Mouse (Mus musculus): Measurements from ENCODE around the gene Pam. TPM values are rescaled to one million over a fixed set of nuclear protein-coding genes. Genes with fewer than 3 reads are reported as not detected.
"Not testable (repeated sequence)": the region's sequence is repeated elsewhere in the genome, so short reads cannot be mapped to it uniquely, and the experiment has no call there.

Gene Pam
- polyA plus RNA-seq, 1 experiment from 2014 or later = 76.4 TPM

GRCm38 (mm10) chr1:98002561-98003425 is 92.7 kb downstream of the Pam start:
- TF ChIP-seq CTCF (IDR thresholded peaks at IDR 0.05; ENCODE audit: low read depth) = no peak
- TF ChIP-seq EP300 (optimal IDR thresholded peaks at IDR 0.05) = no peak
- H3K4me2 ChIP-seq (replicated peaks; ENCODE audit: low read depth) = no peak overlapping the region
- no peaks in the 10 kb centered on the region for H3K9me3 ChIP-seq (ENCODE audit: control insufficient read depth, low read length)
- no peaks in the 10 kb centered on the region for H3K27me3 ChIP-seq (ENCODE audit: control insufficient read depth, insufficient read depth, low read length)
- WGBS = 40% methylated on average over 7 of the region's 7 CpGs
- no peak overlapping the region for H3K4me3 ChIP-seq (ENCODE audit: low read depth, low read length)
- no peak overlapping the region for H3K27ac ChIP-seq (replicated peaks)
- no peaks in the 10 kb centered on the region for H3K36me3 ChIP-seq (ENCODE audit: control insufficient read depth, insufficient read depth, low read length)
- no peaks in the 10 kb centered on the region for H3K4me1 ChIP-seq (replicated peaks; ENCODE audit: control insufficient read depth, insufficient read depth)
- H3K9ac ChIP-seq (ENCODE audit: low read length) = no peak overlapping the region
- DNase-seq (ENCODE audit: low spot score) (no peak), ATAC-seq (ENCODE audit: low FRiP score, low TSS enrichment) (no peak)

DNA sequence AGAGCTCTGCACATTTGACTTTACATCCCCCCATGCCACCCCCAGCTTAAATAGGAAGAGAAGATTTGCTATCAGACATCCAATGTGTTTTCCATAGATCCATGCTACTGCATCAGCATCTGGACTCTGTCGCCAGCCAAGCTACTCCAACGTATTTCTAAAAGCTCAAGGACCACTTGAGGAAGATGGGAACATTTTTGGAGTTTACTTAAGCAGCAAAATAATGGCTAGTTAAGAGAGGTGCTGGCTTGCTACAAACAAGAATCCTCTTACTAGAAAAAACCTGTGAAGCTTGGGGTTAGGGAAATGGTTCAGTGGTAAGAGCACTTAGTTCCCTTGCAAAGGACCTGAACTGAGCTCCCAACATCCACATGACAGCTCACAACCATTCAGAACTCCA is 96.0 kb downstream of the Pam start:
- DNase-seq (ENCODE audit: low spot score) = no peak
- no peak for ATAC-seq (ENCODE audit: low FRiP score, low TSS enrichment)
- Histone ChIP-seq H3K4me1 (replicated peaks; ENCODE audit: control insufficient read depth, insufficient read depth) (no peaks in the 10 kb centered on the region; the same call in 1 of the 2 replicates), H3K9me3 (ENCODE audit: control insufficient read depth, low read length) (no peaks in the 10 kb centered on the region), H3K4me2 (replicated peaks; ENCODE audit: low read depth) (no peak overlapping the region), H3K4me3 (ENCODE audit: low read depth, low read length) (no peak overlapping the region), H3K27ac (replicated peaks) (no peak overlapping the region), H3K9ac (ENCODE audit: low read length) (no peak overlapping the region), H3K36me3 (ENCODE audit: control insufficient read depth, insufficient read depth, low read length) (no peaks in the 10 kb centered on the region), H3K27me3 (ENCODE audit: control insufficient read depth, insufficient read depth, low read length) (no peaks in the 10 kb centered on the region)
- 80% methylated on average over 2 of the region's 2 CpGs for WGBS
- TF ChIP-seq EP300 (optimal IDR thresholded peaks at IDR 0.05) (no peak), CTCF (IDR thresholded peaks at IDR 0.05; ENCODE audit: low read depth) (no peak)

DNA sequence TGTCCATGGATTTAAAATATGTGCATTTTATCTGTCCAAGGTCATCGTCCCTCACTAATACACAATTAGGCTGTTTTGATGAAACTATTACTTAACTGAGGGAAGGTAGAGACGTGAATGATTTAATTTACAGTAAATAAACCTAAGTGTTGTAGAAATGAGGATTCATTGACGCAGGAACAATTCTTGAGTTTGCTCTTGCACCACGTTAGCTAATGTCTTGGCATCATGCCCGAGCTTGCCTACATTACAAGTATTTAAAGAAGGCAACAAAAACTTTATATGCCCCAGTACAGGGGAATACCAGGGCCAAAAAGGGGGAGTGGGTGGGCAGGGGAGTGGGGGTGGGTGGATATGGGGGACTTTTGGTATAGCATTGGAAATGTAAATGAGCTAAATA is 96.5 kb downstream of the Pam start:
- H3K27me3 ChIP-seq (ENCODE audit: control insufficient read depth, insufficient read depth, low read length); ATAC-seq (ENCODE audit: low FRiP score, low TSS enrichment); H3K36me3 ChIP-seq (ENCODE audit: control insufficient read depth, insufficient read depth, low read length); H3K9me3 ChIP-seq (ENCODE audit: control insufficient read depth, low read length); H3K4me3 ChIP-seq (ENCODE audit: low read depth, low read length); H3K9ac ChIP-seq (ENCODE audit: low read length); H3K4me2 ChIP-seq (replicated peaks; ENCODE audit: low read depth); H3K4me1 ChIP-seq (replicated peaks; ENCODE audit: control insufficient read depth, insufficient read depth); H3K27ac ChIP-seq (replicated peaks): not testable (repeated sequence)
- 42% methylated on average over 5 of the region's 5 CpGs for WGBS
- peak; percentile 46 for DNase-seq (ENCODE audit: low spot score)

- TF ChIP-seq EP300 (optimal IDR thresholded peaks at IDR 0.05) (no peak), CTCF (IDR thresholded peaks at IDR 0.05; ENCODE audit: low read depth) (no peak)
- DNase-seq (ENCODE audit: low spot score) = peak; percentile 39
- Histone ChIP-seq H3K27ac (replicated peaks) (no peak overlapping the region), H3K9me3 (ENCODE audit: control insufficient read depth, low read length) (no peaks in the 10 kb centered on the region), H3K4me1 (replicated peaks; ENCODE audit: control insufficient read depth, insufficient read depth) (no peaks in the 10 kb centered on the region; the same call in 1 of the 2 replicates), H3K9ac (ENCODE audit: low read length) (no peak overlapping the region), H3K27me3 (ENCODE audit: control insufficient read depth, insufficient read depth, low read length) (no peaks in the 10 kb centered on the region), H3K4me3 (ENCODE audit: low read depth, low read length) (no peak overlapping the region), H3K36me3 (ENCODE audit: control insufficient read depth, insufficient read depth, low read length) (no peaks in the 10 kb centered on the region), H3K4me2 (replicated peaks; ENCODE audit: low read depth) (no peak overlapping the region)
- peak; percentile 96 for ATAC-seq (ENCODE audit: low FRiP score, low TSS enrichment)
- 64% methylated on average over 1 of the region's 1 CpGs for WGBS
Observed at GRCm38 (mm10) chr1:97997088-97997487, 98.4 kb downstream of the Pam start.

DNA sequence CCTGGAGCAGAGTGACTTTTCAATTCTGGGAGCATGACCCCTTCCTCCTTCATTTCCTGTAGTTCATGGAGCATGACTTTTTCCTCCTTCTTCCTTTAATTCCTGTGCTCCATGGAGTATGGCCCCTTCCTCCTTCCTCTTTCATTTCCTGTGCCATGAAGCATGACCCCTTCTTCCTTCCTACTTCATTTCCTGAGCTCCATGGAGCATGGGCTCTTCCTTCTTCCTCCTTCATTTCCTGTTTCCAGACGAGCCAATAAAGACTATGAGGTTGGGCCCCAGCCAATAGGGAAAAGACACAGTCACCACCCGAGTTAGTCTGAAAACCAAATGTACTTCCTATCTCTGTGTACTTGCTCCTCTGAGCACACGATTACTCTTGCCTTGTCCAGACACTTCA is 103.5 kb downstream of the Pam start:
- Histone ChIP-seq H3K4me1 (replicated peaks; ENCODE audit: control insufficient read depth, insufficient read depth) (no peaks in the 10 kb centered on the region; the same call in 1 of the 2 replicates), H3K36me3 (ENCODE audit: control insufficient read depth, insufficient read depth, low read length) (no peaks in the 10 kb centered on the region), H3K27ac (replicated peaks) (no peak overlapping the region), H3K9ac (ENCODE audit: low read length) (no peak overlapping the region), H3K4me3 (ENCODE audit: low read depth, low read length) (no peak overlapping the region), H3K27me3 (ENCODE audit: control insufficient read depth, insufficient read depth, low read length) (no peaks in the 10 kb centered on the region), H3K4me2 (replicated peaks; ENCODE audit: low read depth) (no peak overlapping the region), H3K9me3 (ENCODE audit: control insufficient read depth, low read length) (no peaks in the 10 kb centered on the region)
- ATAC-seq (ENCODE audit: low FRiP score, low TSS enrichment) (no peak), DNase-seq (ENCODE audit: low spot score) (no peak)
- 71% methylated on average over 3 of the region's 3 CpGs for WGBS
- TF ChIP-seq CTCF (IDR thresholded peaks at IDR 0.05; ENCODE audit: low read depth) (no peak), EP300 (optimal IDR thresholded peaks at IDR 0.05) (no peak)

DNA sequence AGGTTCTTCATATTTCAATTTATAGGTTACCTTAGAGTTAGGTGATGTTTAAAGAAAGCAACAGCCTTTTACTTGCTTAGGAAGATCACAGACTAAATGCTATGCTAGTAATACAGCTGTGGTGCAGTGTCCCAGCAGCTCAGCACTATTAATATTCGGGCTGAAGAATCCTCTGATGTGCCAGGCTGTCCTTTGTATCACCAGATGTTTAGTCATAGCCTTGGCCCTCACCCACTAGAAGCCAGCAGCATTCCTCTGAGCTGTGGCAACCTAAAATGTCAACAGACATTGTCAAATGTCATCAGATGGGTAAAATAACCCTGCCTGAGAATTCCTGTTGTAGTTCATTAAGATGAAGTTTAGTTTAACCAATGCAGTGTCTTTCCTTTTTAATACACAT is 112.3 kb downstream of the Pam start:
- no peak overlapping the region for H3K4me3 ChIP-seq (ENCODE audit: low read depth, low read length)
- DNase-seq (ENCODE audit: low spot score) (no peak), ATAC-seq (ENCODE audit: low FRiP score, low TSS enrichment) (no peak)
- H3K9ac ChIP-seq (ENCODE audit: low read length) = no peak overlapping the region
- H3K36me3 ChIP-seq (ENCODE audit: control insufficient read depth, insufficient read depth, low read length) = no peaks in the 10 kb centered on the region
- H3K9me3 ChIP-seq (ENCODE audit: control insufficient read depth, low read length) = no peaks in the 10 kb centered on the region
- no peaks in the 10 kb centered on the region for H3K27me3 ChIP-seq (ENCODE audit: control insufficient read depth, insufficient read depth, low read length)
- WGBS = 81% methylated on average over 1 of the region's 1 CpGs
- no peak overlapping the region for H3K4me2 ChIP-seq (replicated peaks; ENCODE audit: low read depth)
- H3K4me1 ChIP-seq (replicated peaks; ENCODE audit: control insufficient read depth, insufficient read depth) = no peaks in the 10 kb centered on the region
- TF ChIP-seq CTCF (IDR thresholded peaks at IDR 0.05; ENCODE audit: low read depth) (no peak), EP300 (optimal IDR thresholded peaks at IDR 0.05) (no peak)
- no peak overlapping the region for H3K27ac ChIP-seq (replicated peaks)

Measured in stomach, postnatal 0 days (tissue).